Mouse (Mus musculus) neural tube, embryonic 12.5 days (tissue): Measurements from ENCODE around the gene Rasgrf1. TPM values are rescaled to one million over a fixed set of nuclear protein-coding genes. Genes with fewer than 3 reads are reported as not detected.

Source experiments
- polyA plus RNA-seq: library from polyadenylated mRNA; unstranded; fragments of >200 nt; fragmentation: Nextera tagmentation; extraction: Ambion mirVana; gene quantifications from 2 replicates; pipeline ENCODE4 v1.2.1, GENCODE M21; 2016

The Rasgrf1 gene
- polyA plus RNA-seq, 1 experiment from 2014 or later = 0.28 TPM

Other genes with a start within 250 kb of the Rasgrf1 start
- 39.1 and 40.6 TPM in 2 replicates for gene Tmed3, start 204.8 kb upstream of the Rasgrf1 start, polyA plus RNA-seq
- not detected in 2 replicates for gene Ankrd34c, start 171.4 kb upstream of the Rasgrf1 start, polyA plus RNA-seq
- 18.7 and 19.9 TPM in 2 replicates for gene Ctsh, start 144.2 kb downstream of the Rasgrf1 start, polyA plus RNA-seq
- gene Morf4l1, start 204.9 kb downstream of the Rasgrf1 start, polyA plus RNA-seq = 507 and 535 TPM in 2 replicates